Mouse (Mus musculus): ENCODE data around the gene Dus2. TPM values are rescaled to one million over a fixed set of nuclear protein-coding genes. Genes with fewer than 3 reads are reported as not detected.

Gene Dus2
- polyA plus RNA-seq, 1 experiment from 2014 or later = 15.4 TPM

- peak; percentile 22 for TF ChIP-seq CTCF (IDR thresholded peaks at IDR 0.05)
- ATAC-seq = no peak
- CTCF ChIA-PET = no interaction called here
- POLR2A ChIA-PET = no interaction called here
- H3K27me3 ChIP-seq = no peaks in the 10 kb centered on the region
- in situ Hi-C loops (cut with MboI; ENCODE audit: low pct_unique_long_range_greater_than_20kb) = no loop called here
- DNase-seq (ENCODE audit: low read depth, low spot score) = no peak
Measured at GRCm38 (mm10) chr8:106075161-106075862, 84.2 kb downstream of the Dus2 start.

- CTCF ChIA-PET = no interaction called here
- DNase-seq (ENCODE audit: low read depth, low spot score) = no peak
- no peaks in the 10 kb centered on the region for H3K27me3 ChIP-seq
- in situ Hi-C loops (cut with MboI; ENCODE audit: low pct_unique_long_range_greater_than_20kb) = no loop called here
- POLR2A ChIA-PET = no interaction called here
- ATAC-seq = no peak
- no peak for TF ChIP-seq CTCF (IDR thresholded peaks at IDR 0.05)
Measured at GRCm38 (mm10) chr8:106075863-106076174, 84.7 kb downstream of the Dus2 start.

- DNase-seq (ENCODE audit: low read depth, low spot score) = no peak
- CTCF ChIA-PET = no interaction called here
- in situ Hi-C loops (cut with MboI; ENCODE audit: low pct_unique_long_range_greater_than_20kb) = no loop called here
- H3K27me3 ChIP-seq = no peaks in the 10 kb centered on the region
- peak; percentile 37 for TF ChIP-seq CTCF (IDR thresholded peaks at IDR 0.05)
- POLR2A ChIA-PET = no interaction called here
- ATAC-seq = no peak
Measured at GRCm38 (mm10) chr8:106076612-106077011, 85.5 kb downstream of the Dus2 start.

GRCm38 (mm10) chr8:106077452-106078067 is 86.4 kb downstream of the Dus2 start:
- DNase-seq (ENCODE audit: low read depth, low spot score) = no peak
- H3K27me3 ChIP-seq = no peaks in the 10 kb centered on the region
- ATAC-seq = no peak
- CTCF ChIA-PET = no interaction called here
- TF ChIP-seq CTCF (IDR thresholded peaks at IDR 0.05) = peak; percentile 38
- in situ Hi-C loops (cut with MboI; ENCODE audit: low pct_unique_long_range_greater_than_20kb) = no loop called here
- POLR2A ChIA-PET = no interaction called here

- DNase-seq (ENCODE audit: low read depth, low spot score) = no peak
- ATAC-seq = no peak
- in situ Hi-C loops (cut with MboI; ENCODE audit: low pct_unique_long_range_greater_than_20kb) = no loop called here
- ChIA-PET CTCF (no interaction called here), POLR2A (no interaction called here)
- no peak for TF ChIP-seq CTCF (IDR thresholded peaks at IDR 0.05)
- no peaks in the 10 kb centered on the region for H3K27me3 ChIP-seq
Measured at GRCm38 (mm10) chr8:106102321-106102720, 111.2 kb downstream of the Dus2 start.

Other genes with a start within 250 kb of the Dus2 start
- 23.6 TPM for gene Gfod2, start 232.7 kb upstream of the Dus2 start, polyA plus RNA-seq (2021)
- 25.3 TPM for gene Ranbp10, start 164.0 kb upstream of the Dus2 start, polyA plus RNA-seq (2021)
- 0.24 TPM for gene Tsnaxip1, start 163.6 kb upstream of the Dus2 start, polyA plus RNA-seq (2021)
- gene Cenpt, start 138.1 kb upstream of the Dus2 start, polyA plus RNA-seq (2021) = 38.4 TPM
- gene Thap11, start 136.2 kb upstream of the Dus2 start, polyA plus RNA-seq (2021) = 49.7 TPM
- 19.1 TPM for gene Nutf2, start 130.8 kb upstream of the Dus2 start, polyA plus RNA-seq (2021)
- gene Edc4, start 110.5 kb upstream of the Dus2 start, polyA plus RNA-seq (2021) = 50.9 TPM
- gene Nrn1l, start 97.8 kb upstream of the Dus2 start, polyA plus RNA-seq (2021) = 0.47 TPM
- gene Pskh1, start 90.9 kb upstream of the Dus2 start, polyA plus RNA-seq (2021) = 36.4 TPM
- 1.3 TPM for gene Ctrl, start 57.5 kb upstream of the Dus2 start, polyA plus RNA-seq (2021)
- gene Psmb10, start 52.9 kb upstream of the Dus2 start, polyA plus RNA-seq (2021) = 61.7 TPM
- gene Lcat, start 48.0 kb upstream of the Dus2 start, polyA plus RNA-seq (2021) = 1.3 TPM
- gene Slc12a4, start 25.2 kb upstream of the Dus2 start, polyA plus RNA-seq (2021) = 76.0 TPM
- gene Dpep3, start 11.9 kb upstream of the Dus2 start, polyA plus RNA-seq (2021) = not detected
- 0.14 TPM for gene Dpep2nb, start 14.6 kb downstream of the Dus2 start, polyA plus RNA-seq (2021)
- gene Ddx28, start 20.5 kb downstream of the Dus2 start, polyA plus RNA-seq (2021) = 12.7 TPM
- 33.5 TPM for gene Nfatc3, start 67.5 kb downstream of the Dus2 start, polyA plus RNA-seq (2021)
- 3.3 TPM for gene Esrp2, start 145.6 kb downstream of the Dus2 start, polyA plus RNA-seq (2021)
- 24.6 TPM for gene Pla2g15, start 159.1 kb downstream of the Dus2 start, polyA plus RNA-seq (2021)
- 129 TPM for gene Slc7a6, start 177.5 kb downstream of the Dus2 start, polyA plus RNA-seq (2021)
- gene Slc7a6os, start 219.6 kb downstream of the Dus2 start, polyA plus RNA-seq (2021) = 48.1 TPM
- 26.1 TPM for gene Prmt7, start 219.6 kb downstream of the Dus2 start, polyA plus RNA-seq (2021)